Mouse (Mus musculus): ENCODE measurements around the gene Tecpr2. TPM values are rescaled to one million over a fixed set of nuclear protein-coding genes. Genes with fewer than 3 reads are reported as not detected.

Gene Tecpr2
- polyA plus RNA-seq, 1 experiment from 2014 or later, result 4.2 TPM

- Histone ChIP-seq H3K27ac (ENCODE audit: low read length) (no peak overlapping the region), H3K4me1 (ENCODE audit: control insufficient read depth, insufficient read depth, low read length) (no peaks in the 10 kb centered on the region), H3K9ac (ENCODE audit: low read length) (no peak overlapping the region), H3K4me2 (ENCODE audit: low read depth, low read length) (no peak overlapping the region), H3K27me3 (ENCODE audit: control insufficient read depth, insufficient read depth, low read length) (no peaks in the 10 kb centered on the region), H3K4me3 (replicated peaks; ENCODE audit: low read length) (no peak overlapping the region), H3K9me3 (replicated peaks; ENCODE audit: control insufficient read depth, low read length) (no peaks in the 10 kb centered on the region), H3K36me3 (ENCODE audit: control insufficient read depth, insufficient read depth, low read length) (no peaks in the 10 kb centered on the region)
- WGBS, result 83% methylated on average over 1 of the region's 1 CpGs
- ATAC-seq (ENCODE audit: insufficient read depth, low FRiP score), result no peak
Measured at GRCm38 (mm10) chr12:110949410-110949809, 60.3 kb downstream of the Tecpr2 start.

GRCm38 (mm10) chr12:110950151-110950550, 61.1 kb downstream of the Tecpr2 start:
- ATAC-seq (ENCODE audit: insufficient read depth, low FRiP score), result no peak
- 87% methylated on average over 4 of the region's 4 CpGs for WGBS
- no peak overlapping the region for H3K9ac ChIP-seq (ENCODE audit: low read length)

GRCm38 (mm10) chr12:110951236-110951635, 62.2 kb downstream of the Tecpr2 start:
- no peaks in the 10 kb centered on the region for H3K36me3 ChIP-seq (ENCODE audit: control insufficient read depth, insufficient read depth, low read length)
- H3K4me1 ChIP-seq (ENCODE audit: control insufficient read depth, insufficient read depth, low read length), result no peaks in the 10 kb centered on the region
- WGBS, result 78% methylated on average over 7 of the region's 7 CpGs
- no peak overlapping the region for H3K4me3 ChIP-seq (replicated peaks; ENCODE audit: low read length)
- H3K4me2 ChIP-seq (ENCODE audit: low read depth, low read length), result no peak overlapping the region
- no peak overlapping the region for H3K9ac ChIP-seq (ENCODE audit: low read length)
- no peaks in the 10 kb centered on the region for H3K9me3 ChIP-seq (replicated peaks; ENCODE audit: control insufficient read depth, low read length)
- H3K27me3 ChIP-seq (ENCODE audit: control insufficient read depth, insufficient read depth, low read length), result no peaks in the 10 kb centered on the region
- no peak for ATAC-seq (ENCODE audit: insufficient read depth, low FRiP score)
- H3K27ac ChIP-seq (ENCODE audit: low read length), result no peak overlapping the region

More at GRCm38 (mm10) chr12:110950151-110950550, 61.1 kb downstream of the Tecpr2 start:
- Histone ChIP-seq H3K27me3 (ENCODE audit: control insufficient read depth, insufficient read depth, low read length) (no peaks in the 10 kb centered on the region), H3K4me1 (ENCODE audit: control insufficient read depth, insufficient read depth, low read length) (no peaks in the 10 kb centered on the region), H3K4me2 (ENCODE audit: low read depth, low read length) (no peak overlapping the region), H3K4me3 (replicated peaks; ENCODE audit: low read length) (no peak overlapping the region), H3K36me3 (ENCODE audit: control insufficient read depth, insufficient read depth, low read length) (no peaks in the 10 kb centered on the region), H3K9me3 (replicated peaks; ENCODE audit: control insufficient read depth, low read length) (no peaks in the 10 kb centered on the region), H3K27ac (ENCODE audit: low read length) (no peak overlapping the region)

GRCm38 (mm10) chr12:110952628-110953385, 63.7 kb downstream of the Tecpr2 start:
- 83% methylated on average over 6 of the region's 6 CpGs for WGBS
- H3K27ac ChIP-seq (ENCODE audit: low read length), result no peak overlapping the region
- H3K9me3 ChIP-seq (replicated peaks; ENCODE audit: control insufficient read depth, low read length), result no peaks in the 10 kb centered on the region
- ATAC-seq (ENCODE audit: insufficient read depth, low FRiP score), result no peak
- no peaks in the 10 kb centered on the region for H3K4me1 ChIP-seq (ENCODE audit: control insufficient read depth, insufficient read depth, low read length)
- no peak overlapping the region for H3K4me2 ChIP-seq (ENCODE audit: low read depth, low read length)
- no peaks in the 10 kb centered on the region for H3K36me3 ChIP-seq (ENCODE audit: control insufficient read depth, insufficient read depth, low read length)
- H3K9ac ChIP-seq (ENCODE audit: low read length), result no peak overlapping the region
- H3K4me3 ChIP-seq (replicated peaks; ENCODE audit: low read length), result no peak overlapping the region
- no peaks in the 10 kb centered on the region for H3K27me3 ChIP-seq (ENCODE audit: control insufficient read depth, insufficient read depth, low read length)

GRCm38 (mm10) chr12:110953443-110953842, 64.4 kb downstream of the Tecpr2 start:
- Histone ChIP-seq H3K4me1 (ENCODE audit: control insufficient read depth, insufficient read depth, low read length) (no peaks in the 10 kb centered on the region), H3K27me3 (ENCODE audit: control insufficient read depth, insufficient read depth, low read length) (no peaks in the 10 kb centered on the region), H3K27ac (ENCODE audit: low read length) (no peak overlapping the region), H3K36me3 (ENCODE audit: control insufficient read depth, insufficient read depth, low read length) (no peaks in the 10 kb centered on the region), H3K9me3 (replicated peaks; ENCODE audit: control insufficient read depth, low read length) (no peaks in the 10 kb centered on the region), H3K4me3 (replicated peaks; ENCODE audit: low read length) (no peak overlapping the region), H3K4me2 (ENCODE audit: low read depth, low read length) (no peak overlapping the region), H3K9ac (ENCODE audit: low read length) (no peak overlapping the region)
- WGBS, result 87% methylated on average over 3 of the region's 3 CpGs
- no peak for ATAC-seq (ENCODE audit: insufficient read depth, low FRiP score)

- H3K27me3 ChIP-seq (ENCODE audit: control insufficient read depth, insufficient read depth, low read length), result no peaks in the 10 kb centered on the region
- H3K27ac ChIP-seq (ENCODE audit: low read length), result no peak overlapping the region; the same call in 1 of the 2 replicates
- no peaks in the 10 kb centered on the region for H3K4me1 ChIP-seq (ENCODE audit: control insufficient read depth, insufficient read depth, low read length)
- no peak overlapping the region for H3K4me2 ChIP-seq (ENCODE audit: low read depth, low read length)
- no peak overlapping the region for H3K4me3 ChIP-seq (replicated peaks; ENCODE audit: low read length)
- WGBS, result 75% methylated on average over 2 of the region's 2 CpGs
- no peaks in the 10 kb centered on the region for H3K9me3 ChIP-seq (replicated peaks; ENCODE audit: control insufficient read depth, low read length)
- H3K9ac ChIP-seq (ENCODE audit: low read length), result no peak overlapping the region
- ATAC-seq (ENCODE audit: insufficient read depth, low FRiP score), result no peak
- no peaks in the 10 kb centered on the region for H3K36me3 ChIP-seq (ENCODE audit: control insufficient read depth, insufficient read depth, low read length)
Measured at GRCm38 (mm10) chr12:110953900-110954299, 64.8 kb downstream of the Tecpr2 start.

GRCm38 (mm10) chr12:110954351-110954991, 65.4 kb downstream of the Tecpr2 start:
- Histone ChIP-seq H3K27ac (ENCODE audit: low read length) (no peak overlapping the region; the same call in 1 of the 2 replicates), H3K4me1 (ENCODE audit: control insufficient read depth, insufficient read depth, low read length) (no peaks in the 10 kb centered on the region), H3K36me3 (ENCODE audit: control insufficient read depth, insufficient read depth, low read length) (no peaks in the 10 kb centered on the region), H3K9me3 (replicated peaks; ENCODE audit: control insufficient read depth, low read length) (no peaks in the 10 kb centered on the region), H3K4me2 (ENCODE audit: low read depth, low read length) (no peak overlapping the region), H3K4me3 (replicated peaks; ENCODE audit: low read length) (no peak overlapping the region), H3K27me3 (ENCODE audit: control insufficient read depth, insufficient read depth, low read length) (no peaks in the 10 kb centered on the region), H3K9ac (ENCODE audit: low read length) (no peak overlapping the region)
- WGBS, result 58% methylated on average over 4 of the region's 4 CpGs
- ATAC-seq (ENCODE audit: insufficient read depth, low FRiP score), result no peak

- H3K4me1 ChIP-seq (ENCODE audit: control insufficient read depth, insufficient read depth, low read length), result no peaks in the 10 kb centered on the region
- no peak for ATAC-seq (ENCODE audit: insufficient read depth, low FRiP score)
- WGBS, result 70% methylated on average over 2 of the region's 2 CpGs
- no peak overlapping the region for H3K4me2 ChIP-seq (ENCODE audit: low read depth, low read length)
- H3K36me3 ChIP-seq (ENCODE audit: control insufficient read depth, insufficient read depth, low read length), result no peaks in the 10 kb centered on the region
- H3K27me3 ChIP-seq (ENCODE audit: control insufficient read depth, insufficient read depth, low read length), result no peaks in the 10 kb centered on the region
- H3K27ac ChIP-seq (ENCODE audit: low read length), result no peak overlapping the region
- H3K9ac ChIP-seq (ENCODE audit: low read length), result no peak overlapping the region
- no peak overlapping the region for H3K4me3 ChIP-seq (replicated peaks; ENCODE audit: low read length)
- no peaks in the 10 kb centered on the region for H3K9me3 ChIP-seq (replicated peaks; ENCODE audit: control insufficient read depth, low read length)
Measured at GRCm38 (mm10) chr12:110961973-110962372, 72.9 kb downstream of the Tecpr2 start.

GRCm38 (mm10) chr12:110965500-110965899, 76.4 kb downstream of the Tecpr2 start:
- Histone ChIP-seq H3K27me3 (ENCODE audit: control insufficient read depth, insufficient read depth, low read length) (no peaks in the 10 kb centered on the region), H3K9ac (ENCODE audit: low read length) (no peak overlapping the region), H3K4me2 (ENCODE audit: low read depth, low read length) (no peak overlapping the region), H3K4me1 (ENCODE audit: control insufficient read depth, insufficient read depth, low read length) (no peaks in the 10 kb centered on the region), H3K36me3 (ENCODE audit: control insufficient read depth, insufficient read depth, low read length) (no peaks in the 10 kb centered on the region), H3K27ac (ENCODE audit: low read length) (no peak overlapping the region), H3K4me3 (replicated peaks; ENCODE audit: low read length) (no peak overlapping the region), H3K9me3 (replicated peaks; ENCODE audit: control insufficient read depth, low read length) (no peaks in the 10 kb centered on the region)
- ATAC-seq (ENCODE audit: insufficient read depth, low FRiP score), result no peak
- WGBS, result 61% methylated on average over 3 of the region's 3 CpGs
